Mouse (Mus musculus): ENCODE results near the gene Lin7a.

Gene Lin7a

DNA sequence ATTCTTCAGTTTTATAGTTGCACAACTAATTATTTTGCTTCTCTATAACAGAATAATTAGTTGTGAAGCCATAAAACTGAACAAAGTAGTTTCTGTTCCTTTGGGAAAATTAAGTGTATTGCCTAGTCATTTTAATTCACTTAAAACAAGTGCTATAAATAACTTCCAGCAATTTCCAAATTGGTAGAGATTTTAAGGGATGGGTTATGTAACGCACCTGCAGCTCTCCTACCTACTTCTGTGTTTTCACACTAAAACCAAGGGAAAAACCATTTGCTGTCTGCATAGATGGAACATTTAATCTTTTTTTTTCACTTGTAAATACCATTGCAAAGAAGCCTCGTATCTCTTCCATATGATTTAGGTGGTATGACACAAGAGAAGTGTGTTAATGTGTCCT, 90.5 kb downstream of the Lin7a start:
- Histone ChIP-seq H3K27me3 (ENCODE audit: insufficient read depth, low read length) (no peaks in the 10 kb centered on the region), H3K36me3 (ENCODE audit: insufficient read depth, low read length) (no peaks in the 10 kb centered on the region)
- TF ChIP-seq POU5F1 (IDR thresholded peaks at IDR 0.05; ENCODE audit: borderline replicate concordance, low read length) (no peak), NANOG (IDR thresholded peaks at IDR 0.05; ENCODE audit: borderline replicate concordance, low read length) (no peak), CTCF (conservative IDR thresholded peaks at IDR 0.05; ENCODE audit: low read length) (no peak)

DNA sequence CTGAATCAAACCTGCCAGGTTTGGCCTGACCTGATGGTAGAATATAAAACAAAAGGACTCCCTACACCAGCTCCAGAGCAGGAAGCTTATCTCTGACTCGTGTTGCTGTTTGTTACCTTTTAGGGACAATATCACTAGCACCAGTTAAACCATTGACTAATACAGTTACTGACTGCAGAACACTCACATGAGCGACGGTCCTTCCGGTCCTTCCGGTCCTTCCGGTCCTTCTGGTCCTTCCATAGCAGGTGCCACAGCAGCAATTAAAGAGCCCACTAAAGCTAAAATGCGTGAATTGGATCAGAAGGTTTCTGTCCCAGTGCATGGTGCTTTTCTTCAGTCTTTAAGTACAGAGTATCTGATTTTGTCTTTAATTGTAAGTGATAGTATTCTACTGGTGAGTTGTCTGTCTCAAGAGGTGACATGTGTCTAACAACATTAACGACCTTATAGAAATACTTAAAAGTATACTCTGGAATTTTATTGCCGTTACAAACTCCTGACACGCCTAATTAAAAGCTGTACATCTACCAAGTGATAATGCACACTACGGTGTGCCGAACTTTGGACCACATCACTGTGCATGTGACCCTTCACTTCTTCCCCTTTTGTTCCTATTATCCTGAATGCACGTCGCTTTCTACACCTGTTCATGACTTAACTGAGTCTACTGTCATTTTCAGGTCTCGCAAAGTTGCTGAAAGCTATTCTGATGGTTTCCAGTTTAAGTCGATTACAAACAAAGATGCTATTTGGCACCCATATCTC, 91.7 kb downstream of the Lin7a start:
- H3K4me1 ChIP-seq (replicated peaks; ENCODE audit: low read depth, low read length): no peaks in the 10 kb centered on the region

More for the DNA sequence above, 90.5 kb downstream of the Lin7a start:
- Histone ChIP-seq H3K4me1 (replicated peaks; ENCODE audit: low read depth, low read length) (no peaks in the 10 kb centered on the region), H3K4me3 (replicated peaks; ENCODE audit: low read length) (no peak overlapping the region), H3K9me3 (ENCODE audit: low read length) (peaks cover 15% of the 10 kb centered on the region)

DNA sequence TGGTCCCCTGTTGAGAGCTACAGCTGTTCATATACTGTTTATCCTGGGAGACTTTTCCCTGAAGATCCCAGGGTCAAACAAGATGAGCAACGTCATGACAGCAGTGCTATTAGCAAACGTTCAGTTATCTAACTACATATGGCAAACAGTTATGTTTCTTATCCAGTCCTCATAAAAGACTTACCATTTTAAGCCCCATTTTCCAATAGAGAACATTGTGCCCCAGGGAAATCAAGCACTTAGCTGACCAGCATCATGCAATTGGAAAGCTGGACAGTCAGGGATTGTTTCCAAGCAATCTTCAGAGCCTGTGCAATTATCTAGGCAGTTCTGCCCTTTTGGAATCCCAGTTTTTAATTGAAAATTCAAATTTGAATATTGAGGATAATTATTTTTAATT, 105.7 kb downstream of the Lin7a start:
- Histone ChIP-seq H3K9me3 (ENCODE audit: low read length) (no peaks in the 10 kb centered on the region), H3K4me1 (replicated peaks; ENCODE audit: low read depth, low read length) (no peaks in the 10 kb centered on the region), H3K27me3 (ENCODE audit: insufficient read depth, low read length) (no peaks in the 10 kb centered on the region), H3K4me3 (replicated peaks; ENCODE audit: low read length) (no peak overlapping the region), H3K36me3 (ENCODE audit: insufficient read depth, low read length) (no peaks in the 10 kb centered on the region)
- TF ChIP-seq NANOG (IDR thresholded peaks at IDR 0.05; ENCODE audit: borderline replicate concordance, low read length) (no peak), CTCF (conservative IDR thresholded peaks at IDR 0.05; ENCODE audit: low read length) (no peak), POU5F1 (IDR thresholded peaks at IDR 0.05; ENCODE audit: borderline replicate concordance, low read length) (no peak)

More for the DNA sequence above, 91.7 kb downstream of the Lin7a start:
- Histone ChIP-seq H3K4me3 (replicated peaks; ENCODE audit: low read length) (no peak overlapping the region), H3K36me3 (ENCODE audit: insufficient read depth, low read length) (no peaks in the 10 kb centered on the region), H3K27me3 (ENCODE audit: insufficient read depth, low read length) (no peaks in the 10 kb centered on the region), H3K9me3 (ENCODE audit: low read length) (peaks cover 16% of the 10 kb centered on the region)
- TF ChIP-seq NANOG (IDR thresholded peaks at IDR 0.05; ENCODE audit: borderline replicate concordance, low read length) (no peak), CTCF (conservative IDR thresholded peaks at IDR 0.05; ENCODE audit: low read length) (no peak), POU5F1 (IDR thresholded peaks at IDR 0.05; ENCODE audit: borderline replicate concordance, low read length) (no peak)

DNA sequence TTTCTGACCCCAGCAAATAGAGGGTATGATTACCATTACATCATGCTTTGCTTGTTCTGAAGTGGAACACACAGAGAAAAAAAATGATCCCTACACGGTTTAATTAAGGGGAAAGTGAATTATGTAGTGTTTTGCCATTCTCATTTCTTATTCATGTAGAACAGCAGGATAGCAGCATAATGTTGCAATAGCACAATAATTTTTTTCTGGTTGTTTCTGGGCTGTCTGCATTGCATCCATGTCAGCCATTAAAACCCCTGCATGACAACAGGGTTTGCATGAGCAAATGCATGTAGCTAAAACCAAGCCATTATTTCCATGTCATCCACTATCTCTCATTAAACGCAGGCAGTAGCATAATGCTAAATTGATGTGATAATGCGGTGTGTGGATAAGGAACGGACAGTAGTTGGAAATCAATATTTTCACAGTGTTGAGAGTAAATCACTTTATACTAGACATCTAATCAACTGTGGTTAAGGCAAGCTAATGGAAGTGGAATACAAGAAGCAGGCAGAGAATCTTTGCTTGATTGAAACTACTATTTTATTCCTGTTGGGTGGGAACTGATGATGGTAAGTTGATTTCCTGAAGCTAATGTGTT, 109.8 kb downstream of the Lin7a start:
- Histone ChIP-seq H3K4me3 (replicated peaks; ENCODE audit: low read length) (no peak overlapping the region), H3K9me3 (ENCODE audit: low read length) (no peaks in the 10 kb centered on the region), H3K27me3 (ENCODE audit: insufficient read depth, low read length) (no peaks in the 10 kb centered on the region), H3K36me3 (ENCODE audit: insufficient read depth, low read length) (no peaks in the 10 kb centered on the region), H3K4me1 (replicated peaks; ENCODE audit: low read depth, low read length) (no peaks in the 10 kb centered on the region)
- TF ChIP-seq CTCF (conservative IDR thresholded peaks at IDR 0.05; ENCODE audit: low read length) (no peak), POU5F1 (IDR thresholded peaks at IDR 0.05; ENCODE audit: borderline replicate concordance, low read length) (no peak), NANOG (IDR thresholded peaks at IDR 0.05; ENCODE audit: borderline replicate concordance, low read length) (no peak)

DNA sequence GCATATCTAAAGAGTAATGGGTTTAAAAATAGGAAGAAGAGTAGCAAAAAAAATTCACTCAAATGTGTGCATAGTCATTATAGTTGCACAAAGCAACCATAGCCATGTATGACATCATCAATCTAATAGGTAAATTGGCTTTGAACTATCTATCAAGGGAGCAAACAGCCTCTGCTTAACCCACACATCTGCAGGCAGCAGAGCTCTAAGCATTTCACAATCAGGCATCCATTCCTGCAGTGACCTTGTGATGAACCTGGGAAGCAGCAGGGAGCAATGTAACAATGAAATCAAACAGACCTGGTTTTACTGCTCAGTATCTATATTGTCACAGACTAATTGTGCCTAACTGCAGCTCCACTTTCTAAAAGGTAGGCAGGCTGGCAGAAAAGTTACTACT, 112.3 kb downstream of the Lin7a start:
- no peak overlapping the region for H3K4me3 ChIP-seq (replicated peaks; ENCODE audit: low read length)
- H3K4me1 ChIP-seq (replicated peaks; ENCODE audit: low read depth, low read length): no peaks in the 10 kb centered on the region
- H3K27me3 ChIP-seq (ENCODE audit: insufficient read depth, low read length): no peaks in the 10 kb centered on the region
- no peak for TF ChIP-seq POU5F1 (IDR thresholded peaks at IDR 0.05; ENCODE audit: borderline replicate concordance, low read length)
- no peak for TF ChIP-seq NANOG (IDR thresholded peaks at IDR 0.05; ENCODE audit: borderline replicate concordance, low read length)
- TF ChIP-seq CTCF (conservative IDR thresholded peaks at IDR 0.05; ENCODE audit: low read length): no peak
- no peaks in the 10 kb centered on the region for H3K36me3 ChIP-seq (ENCODE audit: insufficient read depth, low read length)
- H3K9me3 ChIP-seq (ENCODE audit: low read length): no peaks in the 10 kb centered on the region

DNA sequence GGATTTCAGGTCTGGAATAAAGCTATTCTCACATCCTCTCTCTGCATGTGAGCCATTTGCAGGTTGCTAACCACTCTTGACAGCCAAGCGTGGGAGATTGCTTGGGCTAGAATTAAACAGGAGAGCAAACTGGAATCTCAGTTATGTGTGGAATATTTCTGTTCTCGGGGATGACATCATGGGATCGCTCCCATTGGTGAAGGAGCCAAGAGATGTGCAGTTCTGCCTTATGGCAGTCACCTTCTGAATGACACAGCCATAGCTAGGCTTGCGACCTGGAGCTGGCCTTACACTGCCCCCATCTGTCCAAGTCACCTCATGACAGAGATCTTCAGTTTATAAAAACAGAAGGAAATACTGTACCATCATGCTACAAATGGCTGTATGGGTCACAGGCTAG, 118.0 kb downstream of the Lin7a start:
- H3K4me1 ChIP-seq (replicated peaks; ENCODE audit: low read depth, low read length): no peaks in the 10 kb centered on the region
- H3K36me3 ChIP-seq (ENCODE audit: insufficient read depth, low read length): no peaks in the 10 kb centered on the region
- TF ChIP-seq CTCF (conservative IDR thresholded peaks at IDR 0.05; ENCODE audit: low read length) (peak; percentile 20; the same call in 1 of the 2 replicates), NANOG (IDR thresholded peaks at IDR 0.05; ENCODE audit: borderline replicate concordance, low read length) (no peak), POU5F1 (IDR thresholded peaks at IDR 0.05; ENCODE audit: borderline replicate concordance, low read length) (no peak)
- no peak overlapping the region for H3K4me3 ChIP-seq (replicated peaks; ENCODE audit: low read length)
- no peaks in the 10 kb centered on the region for H3K27me3 ChIP-seq (ENCODE audit: insufficient read depth, low read length)
- H3K9me3 ChIP-seq (ENCODE audit: low read length): no peaks in the 10 kb centered on the region

DNA sequence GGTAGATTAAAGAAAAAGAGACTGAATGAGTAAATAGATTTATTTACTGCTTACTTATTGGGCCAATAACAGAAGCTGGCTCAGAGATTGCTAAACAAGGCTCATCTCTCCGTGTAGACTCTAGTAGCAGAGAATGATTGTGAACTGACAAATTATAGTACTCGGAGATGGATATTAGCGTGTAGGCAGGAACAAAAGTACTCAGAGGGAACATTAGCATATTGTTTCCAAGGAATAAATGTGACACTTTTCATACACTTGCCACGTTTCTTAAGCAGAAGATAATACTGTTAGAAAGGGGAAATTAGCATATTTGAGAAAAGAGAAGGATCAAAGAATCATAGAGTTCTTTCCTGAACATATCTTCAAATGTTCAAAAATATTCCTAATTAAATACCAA, 133.9 kb downstream of the Lin7a start:
- H3K4me1 ChIP-seq (replicated peaks; ENCODE audit: low read depth, low read length): no peaks in the 10 kb centered on the region
- H3K9me3 ChIP-seq (ENCODE audit: low read length): no peaks in the 10 kb centered on the region
- H3K27me3 ChIP-seq (ENCODE audit: insufficient read depth, low read length): no peaks in the 10 kb centered on the region
- H3K36me3 ChIP-seq (ENCODE audit: insufficient read depth, low read length): no peaks in the 10 kb centered on the region
- no peak overlapping the region for H3K4me3 ChIP-seq (replicated peaks; ENCODE audit: low read length)
- TF ChIP-seq NANOG (IDR thresholded peaks at IDR 0.05; ENCODE audit: borderline replicate concordance, low read length) (no peak), POU5F1 (IDR thresholded peaks at IDR 0.05; ENCODE audit: borderline replicate concordance, low read length) (no peak), CTCF (conservative IDR thresholded peaks at IDR 0.05; ENCODE audit: low read length) (no peak)

DNA sequence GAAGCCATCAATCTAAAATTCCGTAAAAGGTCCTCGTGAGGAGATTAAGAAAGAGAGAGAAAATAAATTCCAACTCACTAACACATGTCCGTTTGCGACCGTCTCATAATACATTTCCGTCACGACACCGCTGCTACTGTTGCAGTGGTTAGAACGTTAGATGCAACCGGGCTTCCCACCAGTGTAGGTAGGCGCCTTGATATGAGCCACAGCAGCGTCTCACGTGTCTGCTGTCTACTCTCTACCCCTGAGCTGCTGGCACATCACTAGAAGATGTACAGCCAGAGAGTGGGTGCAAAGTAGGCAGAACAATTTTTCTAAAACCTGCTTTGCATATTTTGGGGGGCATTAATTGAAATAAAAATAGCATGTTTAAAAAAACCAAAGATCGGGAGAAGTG, 146.8 kb downstream of the Lin7a start:
- Histone ChIP-seq H3K27me3 (ENCODE audit: insufficient read depth, low read length) (no peaks in the 10 kb centered on the region), H3K36me3 (ENCODE audit: insufficient read depth, low read length) (no peaks in the 10 kb centered on the region), H3K4me1 (replicated peaks; ENCODE audit: low read depth, low read length) (no peaks in the 10 kb centered on the region), H3K4me3 (replicated peaks; ENCODE audit: low read length) (no peak overlapping the region), H3K9me3 (ENCODE audit: low read length) (no peaks in the 10 kb centered on the region)
- TF ChIP-seq POU5F1 (IDR thresholded peaks at IDR 0.05; ENCODE audit: borderline replicate concordance, low read length): no peak
- no peak for TF ChIP-seq CTCF (conservative IDR thresholded peaks at IDR 0.05; ENCODE audit: low read length)
- no peak for TF ChIP-seq NANOG (IDR thresholded peaks at IDR 0.05; ENCODE audit: borderline replicate concordance, low read length)
